Mouse (Mus musculus) kidney, adult 9 months (tissue): ENCODE measurements around the gene Gm2897.
A peak's percentile ranks its signal among the peaks of the same experiment; 100 is the strongest.
"Not testable (repeated sequence)": the region's sequence is repeated elsewhere in the genome, so short reads cannot be mapped to it uniquely, and the experiment has no call there.

Experiments used
- DNase-seq: peaks from one replicate; pipeline ENCODE4 v3.0.0; 2022

Gm2897 gene

DNA sequence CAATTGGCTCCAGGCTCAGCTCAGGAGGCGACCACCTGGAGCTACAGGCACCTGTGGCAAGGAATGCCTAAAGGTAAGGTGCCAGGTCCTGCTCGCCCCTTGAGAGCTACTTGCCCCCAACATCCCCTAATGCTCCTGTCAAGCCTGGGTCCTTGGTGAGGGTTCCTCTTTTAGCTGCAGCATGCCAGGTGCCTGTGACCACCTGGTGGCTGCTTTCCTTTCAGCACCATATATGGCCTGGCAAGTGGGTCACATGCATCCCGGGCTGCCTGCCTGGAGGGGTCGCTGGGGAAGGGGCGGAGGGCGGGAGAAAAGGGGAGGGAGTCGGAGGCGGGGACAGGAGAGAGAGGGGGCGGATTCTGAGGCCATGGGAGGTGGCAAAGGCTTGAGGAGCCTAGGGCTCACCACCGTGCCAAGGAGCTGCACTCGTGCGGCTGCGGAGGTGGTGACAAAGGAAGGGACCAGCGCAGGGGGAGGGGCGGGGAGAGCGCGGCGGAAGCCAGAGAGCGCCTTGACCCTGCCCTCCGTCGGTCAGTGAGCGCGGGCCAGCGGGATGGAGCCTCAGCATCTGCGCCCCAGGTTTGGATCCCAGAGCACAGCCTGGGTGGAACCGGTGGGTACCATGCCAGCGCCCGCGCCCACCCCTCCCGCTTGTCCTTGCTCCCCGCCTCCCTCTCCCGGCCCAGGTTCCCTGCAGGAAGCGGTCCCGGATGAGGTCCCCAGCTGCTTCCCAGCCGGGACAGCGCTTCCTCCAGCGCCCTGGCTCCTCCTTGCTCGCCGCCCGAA is at the start of gene Gm2897:
TSS of gene Gm2897 (plus strand) at position 559 of the 786 bp plus-strand sequence.
- peak; percentile 5 for DNase-seq

DNA sequence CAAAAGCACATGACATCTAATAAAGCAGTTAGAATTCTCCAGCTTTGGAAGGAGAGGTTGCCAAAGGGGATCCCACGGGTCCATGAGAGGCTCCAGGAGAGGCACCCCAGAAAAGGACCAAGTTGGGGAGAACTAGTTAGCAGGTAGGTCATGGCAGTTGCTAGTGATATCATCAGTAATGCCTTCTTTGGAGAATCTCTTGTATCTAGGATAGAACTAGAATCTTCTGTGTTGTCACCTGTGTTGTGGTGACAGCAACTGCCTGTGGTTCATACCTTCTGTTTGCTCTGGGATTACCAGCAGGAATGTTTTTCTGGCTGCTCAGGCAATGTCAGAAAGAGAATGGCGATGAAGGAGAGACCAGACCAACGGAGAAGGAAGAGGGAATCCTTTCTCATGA is 19.4 kb upstream of the Gm2897 start, which contains the start of gene Gm2888:
TSS of gene Gm2888 (plus strand) at position 301 of the 400 bp plus-strand sequence.
- not testable (repeated sequence) for DNase-seq

DNA sequence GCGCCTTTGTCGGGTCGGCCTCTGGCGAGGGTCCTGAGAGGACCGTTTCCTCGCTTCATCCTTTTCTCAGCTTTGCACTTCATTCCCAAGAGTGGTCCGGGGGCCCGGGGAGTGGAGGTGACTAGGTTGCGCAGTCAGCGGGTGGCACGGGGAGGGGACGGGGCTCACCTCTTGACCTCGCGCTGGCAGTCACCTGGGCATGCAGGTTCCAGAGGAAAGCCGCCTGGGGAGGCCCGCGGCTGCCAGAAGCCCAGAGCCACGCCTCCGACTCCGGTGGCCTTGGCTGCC is 372 bp downstream of the Gm2897 start:
- DNase-seq, result peak; percentile 35

DNA sequence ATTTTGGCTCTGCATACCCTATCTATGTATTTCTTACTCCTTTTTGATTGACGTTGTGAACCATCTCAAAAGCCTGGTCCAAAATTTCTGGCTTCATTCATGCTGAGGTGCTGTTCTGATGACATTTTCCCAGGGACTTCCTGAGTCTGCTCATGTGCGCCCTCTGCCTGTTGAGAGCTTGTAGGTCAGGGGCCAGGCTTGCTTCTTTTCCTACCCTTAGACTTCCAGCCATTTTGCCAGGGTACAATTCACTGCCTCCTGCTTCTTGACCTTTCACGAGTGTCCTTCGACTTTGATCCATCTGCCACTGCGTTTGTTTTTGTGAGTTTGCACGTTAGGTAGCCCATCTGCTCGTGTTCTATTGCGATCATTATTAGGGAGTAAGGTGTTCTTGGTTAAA is 1.0 kb downstream of the Gm2897 start:
- DNase-seq, result peak; percentile 25

DNA sequence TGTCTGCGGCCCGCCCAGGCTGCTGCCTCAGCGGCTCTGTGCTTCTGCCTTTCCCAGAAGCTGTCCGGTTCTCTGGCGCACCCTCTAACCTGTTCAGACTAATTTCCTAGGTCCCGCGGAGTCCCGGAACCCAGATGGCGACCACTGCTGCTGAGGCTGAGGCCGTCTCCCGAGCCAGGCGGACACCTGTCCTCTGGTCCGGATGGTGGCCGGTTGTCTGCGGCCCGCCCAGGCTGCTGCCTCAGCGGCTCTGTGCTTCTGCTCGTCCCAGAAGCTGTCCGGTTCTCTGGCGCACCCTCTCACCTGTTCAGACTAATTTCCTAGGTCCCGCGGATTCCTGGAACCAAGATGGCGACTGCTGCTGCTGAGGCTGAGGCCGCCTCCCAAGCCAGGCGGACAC is 67.0 kb downstream of the Gm2897 start:
- peak; percentile 5 for DNase-seq
